Mouse (Mus musculus) midbrain, embryonic 11.5 days (tissue): ENCODE results near the gene Blmh. TPM values are rescaled to one million over a fixed set of nuclear protein-coding genes. Genes with fewer than 3 reads are reported as not detected.
A peak's percentile ranks its signal among the peaks of the same experiment; 100 is the strongest.

Experiments
- ATAC-seq: fragments of 200-750 bp; cut with Nextera tagmentation; 2 replicates; pipeline ENCODE4 v1.8.0; 2017; ENCODE audit warnings: moderate TSS enrichment, moderate library complexity; ENCODE audit not compliant: low FRiP score
- DNase-seq: peaks from one replicate; pipeline ENCODE4 v3.0.0; 2015; ENCODE audit warnings: low spot score; ENCODE audit errors: missing footprints
- H3K27ac ChIP-seq: fragments of 300-500 bp; sonication (generic); 2 replicates; pipeline ENCODE4 v1.5.1; 2014; ENCODE audit warnings: low read depth, low read length
- H3K27me3 ChIP-seq: fragments of 300-500 bp; sonication (generic); 2 replicates; pipeline ENCODE4 v1.6.1; 2014; ENCODE audit warnings: mild to moderate bottlenecking, low read length, moderate library complexity, mixed read lengths; ENCODE audit not compliant: control insufficient read depth, insufficient read depth
- H3K36me3 ChIP-seq: fragments of 300-500 bp; sonication (generic); 2 replicates; pipeline ENCODE4 v1.6.1; 2014; ENCODE audit warnings: mild to moderate bottlenecking, low read length, moderate library complexity, mixed read lengths; ENCODE audit not compliant: control insufficient read depth, insufficient read depth
- H3K4me1 ChIP-seq: fragments of 300-500 bp; sonication (generic); 2 replicates; pipeline ENCODE4 v1.6.1; 2014; ENCODE audit warnings: low read length; ENCODE audit not compliant: control insufficient read depth, insufficient read depth
- H3K4me2 ChIP-seq: fragments of 300-500 bp; sonication (generic); 2 replicates; pipeline ENCODE4 v1.6.1; 2014; ENCODE audit warnings: mild to moderate bottlenecking, moderate library complexity
- H3K4me3 ChIP-seq: fragments of 300-500 bp; sonication (generic); 2 replicates; pipeline ENCODE4 v1.5.1; 2014; ENCODE audit warnings: low read depth, low read length
- H3K9ac ChIP-seq: fragments of 300-500 bp; sonication (generic); 2 replicates; pipeline ENCODE4 v1.6.1; 2014; ENCODE audit warnings: low read length
- H3K9me3 ChIP-seq: fragments of 300-500 bp; sonication (generic); 2 replicates; pipeline ENCODE4 v1.6.1; 2016; ENCODE audit warnings: low read length; ENCODE audit not compliant: control insufficient read depth
- WGBS: fragments of 180-500 bp; shearing (Covaris S2); extraction: QIAGEN DNeasy Blood & Tissue Kit; methylation state at CpG from one replicate; pipeline ENCODE4 v1.1.7; 2014; 5-methylcytosine and 5-hydroxymethylcytosine counted together
- polyA plus RNA-seq: library from polyadenylated mRNA; unstranded; fragments of >200 nt; fragmentation: Nextera tagmentation; extraction: Ambion mirVana; gene quantifications from 2 replicates; pipeline ENCODE4 v1.2.1, GENCODE M21; 2014

The Blmh gene
- polyA plus RNA-seq, 1 experiment from 2014 or later = 183 TPM

GRCm38 (mm10) chr11:76983641-76984040, 59.0 kb downstream of the Blmh start:
- Histone ChIP-seq H3K27ac (no peak overlapping the region), H3K4me2 (no peak overlapping the region), H3K4me1 (no peaks in the 10 kb centered on the region), H3K9me3 (no peaks in the 10 kb centered on the region), H3K4me3 (no peak overlapping the region), H3K9ac (no peak overlapping the region), H3K36me3 (peaks cover 15% of the 10 kb centered on the region), H3K27me3 (no peaks in the 10 kb centered on the region)
- DNase-seq = no peak
- WGBS = 91% methylated on average over 5 of the region's 5 CpGs
- ATAC-seq = no peak

GRCm38 (mm10) chr11:76984173-76984572, 59.6 kb downstream of the Blmh start:
- H3K4me1 ChIP-seq = no peaks in the 10 kb centered on the region
- H3K27ac ChIP-seq = no peak overlapping the region
- ATAC-seq (no peak), DNase-seq (no peak)
- no peak overlapping the region for H3K4me2 ChIP-seq
- no peaks in the 10 kb centered on the region for H3K27me3 ChIP-seq
- peaks cover 12% of the 10 kb centered on the region for H3K36me3 ChIP-seq
- no peak overlapping the region for H3K4me3 ChIP-seq
- no peak overlapping the region for H3K9ac ChIP-seq
- no peaks in the 10 kb centered on the region for H3K9me3 ChIP-seq

GRCm38 (mm10) chr11:76990839-76991238, 66.2 kb downstream of the Blmh start:
- Histone ChIP-seq H3K4me3 (no peak overlapping the region), H3K27me3 (no peaks in the 10 kb centered on the region), H3K4me2 (no peak overlapping the region), H3K27ac (no peak overlapping the region), H3K9ac (no peak overlapping the region), H3K4me1 (no peaks in the 10 kb centered on the region), H3K9me3 (no peaks in the 10 kb centered on the region), H3K36me3 (peaks cover 10% of the 10 kb centered on the region; the same call in 1 of the 2 replicates)
- DNase-seq (no peak), ATAC-seq (no peak)
- whole genome bisulfite sequencing = 81% methylated on average over 5 of the region's 5 CpGs

GRCm38 (mm10) chr11:76992886-76993285, 68.3 kb downstream of the Blmh start:
- no peak overlapping the region for H3K4me2 ChIP-seq
- H3K36me3 ChIP-seq = peaks cover under 1% of the 10 kb centered on the region; the same call in 1 of the 2 replicates
- peaks cover under 1% of the 10 kb centered on the region; the same call in 1 of the 2 replicates for H3K4me1 ChIP-seq
- H3K27ac ChIP-seq = no peak overlapping the region
- no peak overlapping the region for H3K9ac ChIP-seq
- DNase-seq (no peak), ATAC-seq (no peak)
- WGBS = 36% methylated on average over 4 of the region's 4 CpGs
- H3K4me3 ChIP-seq = no peak overlapping the region
- peaks cover 12% of the 10 kb centered on the region for H3K27me3 ChIP-seq
- H3K9me3 ChIP-seq = no peaks in the 10 kb centered on the region

GRCm38 (mm10) chr11:76995966-76996672, 71.5 kb downstream of the Blmh start:
- no peak for ATAC-seq
- no peaks in the 10 kb centered on the region for H3K9me3 ChIP-seq
- no peak overlapping the region for H3K4me3 ChIP-seq
- no peaks in the 10 kb centered on the region for H3K36me3 ChIP-seq
- no peak overlapping the region for H3K4me2 ChIP-seq
- no peak for DNase-seq
- peaks cover 40% of the 10 kb centered on the region for H3K27me3 ChIP-seq
- WGBS = 65% methylated on average over 20 of the region's 20 CpGs
- H3K27ac ChIP-seq = no peak overlapping the region
- no peak overlapping the region for H3K9ac ChIP-seq
- peaks cover 5% of the 10 kb centered on the region; the same call in 1 of the 2 replicates for H3K4me1 ChIP-seq

- Histone ChIP-seq H3K4me3 (peak overlapping the region; percentile 34), H3K9ac (0 out of 2 replicates have a peak overlapping the region, but pooled peaks have one; percentile 10), H3K4me1 (peaks cover 5% of the 10 kb centered on the region; the same call in 1 of the 2 replicates), H3K4me2 (peak overlapping the region; percentile 58), H3K27ac (no peak overlapping the region), H3K27me3 (peaks cover 40% of the 10 kb centered on the region), H3K9me3 (no peaks in the 10 kb centered on the region), H3K36me3 (no peaks in the 10 kb centered on the region)
- 2% methylated on average over 21 of the region's 21 CpGs for WGBS
- ATAC-seq (peak; percentile 75), DNase-seq (peak; percentile 99)
Observed at GRCm38 (mm10) chr11:76997305-76997704, 72.7 kb downstream of the Blmh start.

- H3K4me2 ChIP-seq = peak within 1 kb of the TSS; percentile 58
- no peaks in the 10 kb centered on the region for H3K36me3 ChIP-seq
- peak within 1 kb of the TSS; percentile 14; the same call in 1 of the 2 replicates for H3K9ac ChIP-seq
- H3K27ac ChIP-seq = no peak within 1 kb of the TSS
- peaks cover 5% of the 10 kb centered on the region; the same call in 1 of the 2 replicates for H3K4me1 ChIP-seq
- H3K27me3 ChIP-seq = peaks cover 40% of the 10 kb centered on the region
- WGBS = 1% methylated on average over 49 of the region's 52 CpGs
- H3K4me3 ChIP-seq = peak within 1 kb of the TSS; percentile 34
- DNase-seq = peak; percentile 97
- ATAC-seq = no peak
- no peaks in the 10 kb centered on the region for H3K9me3 ChIP-seq
Observed at GRCm38 (mm10) chr11:76997916-76998704, 73.5 kb downstream of the Blmh start, which contains the start of gene Slc6a4. Gene Slc6a4 (plus strand): TSS chr11:76998603.

- Histone ChIP-seq H3K9ac (peak overlapping the region; percentile 14; the same call in 1 of the 2 replicates), H3K27me3 (peaks cover 40% of the 10 kb centered on the region), H3K4me1 (peaks cover 5% of the 10 kb centered on the region; the same call in 1 of the 2 replicates), H3K4me3 (peak overlapping the region; percentile 34), H3K27ac (no peak overlapping the region), H3K36me3 (no peaks in the 10 kb centered on the region), H3K9me3 (no peaks in the 10 kb centered on the region), H3K4me2 (peak overlapping the region; percentile 58)
- ATAC-seq (no peak), DNase-seq (peak; percentile 97)
- 11% methylated on average over 24 of the region's 24 CpGs for WGBS
Observed at GRCm38 (mm10) chr11:76998705-76999226, 74.2 kb downstream of the Blmh start.
